Mouse (Mus musculus) kidney, adult 9 months (tissue): ENCODE measurements around the gene Itch.
"Not testable (repeated sequence)": the region's sequence is repeated elsewhere in the genome, so short reads cannot be mapped to it uniquely, and the experiment has no call there.

Source experiments
- DNase-seq: peaks from one replicate; pipeline ENCODE4 v3.0.0; 2022

Itch gene

GRCm38 (mm10) chr2:155149296-155149695 lies 16.0 kb downstream of the Itch start:
- not testable (repeated sequence) for DNase-seq

DNA sequence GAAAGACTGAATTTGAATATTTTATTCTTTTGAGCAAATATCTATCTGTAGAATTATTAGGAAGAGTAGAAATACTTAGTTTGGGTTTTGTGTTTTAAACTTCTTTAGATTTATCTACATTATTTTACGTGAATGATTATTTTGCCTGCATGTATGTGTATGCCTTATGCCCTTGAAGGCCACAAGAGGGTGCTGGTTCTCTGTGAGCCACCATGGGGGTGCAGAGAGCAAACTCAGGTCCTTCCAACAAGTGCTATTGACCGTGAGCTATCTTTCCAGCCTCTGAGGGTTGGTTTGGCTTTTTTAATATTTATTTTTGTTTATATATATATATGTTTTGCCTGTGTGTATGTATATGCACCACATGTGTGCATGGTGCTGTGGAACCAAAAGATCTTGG lies 74.1 kb downstream of the Itch start:
- DNase-seq, result peak; percentile 32

GRCm38 (mm10) chr2:155223145-155223544 lies 89.8 kb downstream of the Itch start:
- no peak for DNase-seq

DNA sequence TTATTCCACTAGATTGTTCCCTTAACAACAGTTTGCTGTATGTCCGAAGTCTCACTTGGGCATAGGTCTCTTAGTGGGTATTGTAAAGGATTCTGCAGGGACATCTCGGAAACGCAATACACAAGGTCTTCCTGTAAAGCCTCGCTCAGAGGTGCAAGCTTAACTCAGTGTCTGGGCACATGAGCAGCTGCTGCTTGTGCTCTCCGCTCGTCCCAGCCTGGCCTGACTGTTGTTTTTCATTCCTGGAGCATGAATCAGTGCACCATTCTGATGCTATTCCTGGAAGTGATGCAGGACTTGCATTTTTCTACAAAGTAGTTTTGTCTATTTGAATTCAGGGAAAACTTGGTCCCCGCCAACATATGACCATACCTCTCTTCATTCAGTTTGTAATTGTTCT lies 91.4 kb downstream of the Itch start:
- DNase-seq, result no peak

DNA sequence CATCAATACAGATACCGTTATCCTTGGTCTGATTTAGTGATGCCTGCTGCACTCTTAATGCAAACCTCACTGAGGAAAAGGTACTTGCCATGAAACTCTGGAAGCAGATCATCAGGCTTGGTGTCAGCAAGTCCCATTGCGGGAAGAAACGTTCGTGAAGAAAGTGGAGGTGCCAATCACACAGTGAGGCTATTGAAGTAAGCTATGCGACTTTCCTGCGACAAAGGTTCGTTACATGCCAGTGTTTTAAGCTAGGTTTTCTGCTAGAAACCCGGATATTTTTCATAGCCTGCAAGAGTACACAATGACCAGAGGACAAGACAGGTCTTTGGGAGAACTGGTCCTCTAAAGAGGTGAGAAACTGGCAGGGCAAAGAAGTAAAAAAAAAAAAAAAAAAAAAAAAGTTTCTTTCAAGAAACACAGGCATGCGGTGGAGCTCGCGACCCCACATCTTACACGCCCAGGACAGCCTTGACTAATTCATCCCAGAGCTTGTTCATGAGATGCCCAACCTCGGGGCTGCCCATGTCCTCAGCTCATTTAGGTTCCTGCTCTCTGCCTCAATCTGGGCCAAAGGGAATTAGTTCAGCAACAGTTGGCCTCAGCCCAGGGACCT lies 102.5 kb downstream of the Itch start:
- DNase-seq, result no peak

DNA sequence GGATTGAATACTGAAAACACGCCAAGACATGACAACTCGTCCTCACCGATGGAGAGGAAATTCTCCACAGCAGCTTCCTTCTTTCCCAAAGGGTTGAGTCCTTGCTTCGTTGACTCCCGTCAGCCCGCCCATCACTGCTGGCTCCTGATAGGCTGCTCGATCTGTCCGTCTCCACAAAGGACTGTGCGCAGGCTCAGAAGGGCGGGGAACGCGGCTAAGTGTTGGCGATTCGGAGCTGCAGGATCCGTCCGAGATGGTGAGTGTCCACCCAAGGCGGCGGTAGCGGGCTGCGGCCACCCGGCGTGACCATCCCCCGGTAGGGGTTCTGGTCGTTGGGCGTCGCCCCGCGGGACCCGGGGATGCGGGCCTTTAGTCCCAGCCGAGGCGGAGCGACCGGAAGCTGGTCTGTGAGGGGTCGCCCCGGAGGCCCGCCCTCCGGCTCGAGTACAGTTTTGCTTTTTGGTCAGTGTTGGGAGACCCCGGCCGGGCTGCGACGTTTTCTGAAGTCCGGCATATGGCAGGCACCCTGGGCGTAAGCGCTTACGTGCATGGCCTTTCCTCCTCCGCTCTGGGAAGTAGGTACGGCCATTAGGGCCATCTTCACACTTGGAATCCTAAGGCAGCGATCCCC lies 103.2 kb downstream of the Itch start, which contains the start of gene Dynlrb1:
Dynlrb1 (plus strand) TSS at position 172 of the 631 bp plus-strand sequence.
- DNase-seq, result peak; percentile 99

- no peak for DNase-seq
These were observed 104.0 kb downstream of the Itch start for GRCm38 (mm10) chr2:155237276-155237675.

DNA sequence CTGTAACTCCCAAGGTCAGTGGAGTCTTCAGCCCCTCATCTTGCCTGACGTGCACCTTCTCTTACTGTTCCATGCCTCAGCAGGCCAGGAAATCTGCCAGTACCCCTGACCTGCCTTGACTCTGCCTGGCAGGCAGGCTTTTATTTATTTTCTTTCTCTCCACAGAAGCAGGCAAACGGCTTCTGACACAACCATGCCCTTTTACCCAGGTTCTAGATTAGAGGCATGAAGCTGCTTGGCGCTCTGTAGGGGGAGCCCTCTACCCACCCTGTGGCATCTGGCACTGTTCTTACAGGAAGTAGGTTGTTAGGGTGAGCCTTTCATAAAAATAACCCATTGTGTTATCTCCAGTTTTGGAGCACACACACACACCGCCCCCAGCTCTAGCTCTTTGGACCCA lies 107.6 kb downstream of the Itch start:
- peak; percentile 43 for DNase-seq

GRCm38 (mm10) chr2:155242296-155242855 lies 109.1 kb downstream of the Itch start:
- no peak for DNase-seq

- no peak for DNase-seq
These were observed 112.9 kb downstream of the Itch start for GRCm38 (mm10) chr2:155246231-155246630.

DNA sequence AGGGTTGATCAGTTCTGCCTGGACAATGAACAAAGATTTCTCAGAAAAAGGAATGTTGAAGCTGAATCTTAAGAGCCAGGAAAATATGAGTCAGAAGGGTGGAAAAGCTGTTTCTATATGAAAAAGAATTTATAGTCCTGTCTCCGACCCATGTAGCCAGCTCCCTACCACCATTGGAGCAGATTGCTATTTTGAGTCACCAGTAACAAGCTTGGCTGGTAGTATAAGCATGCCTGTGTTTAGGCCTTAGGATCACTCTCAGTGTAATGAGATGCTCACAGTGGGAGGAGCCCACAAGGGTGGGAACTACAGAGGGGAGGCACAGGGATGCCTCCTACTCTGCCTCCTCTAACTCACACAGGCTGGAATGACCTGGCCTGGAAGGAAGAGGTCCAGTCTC lies 114.9 kb downstream of the Itch start:
- DNase-seq, result no peak

DNA sequence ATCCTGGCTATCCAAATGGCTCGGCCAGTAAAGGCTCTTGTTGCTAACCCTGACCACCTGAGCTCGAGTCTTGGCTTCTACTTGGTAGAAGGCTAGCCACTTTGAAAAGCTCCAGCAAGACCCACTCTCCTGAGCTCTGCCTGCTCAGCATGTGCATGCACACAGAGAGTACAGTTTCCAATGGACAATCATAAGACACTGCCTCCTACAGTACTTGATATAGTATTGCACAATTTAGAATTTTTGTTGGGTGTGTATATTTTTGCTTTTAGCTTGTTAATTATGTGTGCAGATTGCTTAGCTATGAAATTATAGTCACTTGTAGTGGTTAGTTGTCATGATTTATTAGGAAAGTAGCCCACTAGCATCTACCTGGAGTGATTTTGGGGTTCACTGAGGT lies 115.4 kb downstream of the Itch start:
- no peak for DNase-seq

DNA sequence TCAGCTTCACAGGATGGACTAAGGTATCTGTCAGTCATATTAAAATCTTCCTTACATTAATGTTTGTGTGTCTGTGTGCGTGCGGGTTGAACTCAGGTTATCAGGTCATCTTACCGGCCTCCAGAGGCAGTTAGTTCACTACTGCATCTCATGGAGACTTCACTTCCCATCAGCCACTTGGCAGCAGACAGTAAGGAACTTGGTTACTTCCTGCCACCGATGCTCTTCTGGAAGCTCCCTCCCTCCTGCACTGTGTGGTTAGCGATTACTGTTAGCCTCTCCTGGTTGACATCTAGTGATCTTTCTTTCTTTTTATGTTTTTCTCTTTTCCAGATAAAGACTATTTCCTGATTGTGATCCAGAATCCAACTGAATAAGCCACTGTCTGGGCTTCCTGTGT lies 116.3 kb downstream of the Itch start:
- DNase-seq, result no peak

GRCm38 (mm10) chr2:155265526-155265925 lies 132.2 kb downstream of the Itch start:
- no peak for DNase-seq

DNA sequence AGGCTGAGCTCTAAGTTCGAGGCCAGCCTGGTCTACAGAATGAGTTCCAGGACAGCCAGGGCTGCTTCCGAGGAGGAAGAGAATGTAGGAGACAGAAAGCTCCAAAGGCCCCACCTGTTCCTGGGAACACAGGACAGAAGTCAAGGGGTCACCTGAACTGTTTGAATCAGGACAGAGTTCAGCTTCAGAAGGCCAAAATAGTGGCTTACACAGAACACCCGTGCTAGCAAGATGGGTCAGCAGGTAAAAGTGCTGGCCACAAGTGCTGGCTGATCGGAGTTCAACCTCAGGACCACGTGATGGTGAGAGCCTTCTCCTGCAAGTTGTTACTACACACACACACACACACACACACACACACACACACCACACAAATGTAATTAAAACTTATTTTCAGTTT lies 133.6 kb downstream of the Itch start:
- peak; percentile 74 for DNase-seq

DNA sequence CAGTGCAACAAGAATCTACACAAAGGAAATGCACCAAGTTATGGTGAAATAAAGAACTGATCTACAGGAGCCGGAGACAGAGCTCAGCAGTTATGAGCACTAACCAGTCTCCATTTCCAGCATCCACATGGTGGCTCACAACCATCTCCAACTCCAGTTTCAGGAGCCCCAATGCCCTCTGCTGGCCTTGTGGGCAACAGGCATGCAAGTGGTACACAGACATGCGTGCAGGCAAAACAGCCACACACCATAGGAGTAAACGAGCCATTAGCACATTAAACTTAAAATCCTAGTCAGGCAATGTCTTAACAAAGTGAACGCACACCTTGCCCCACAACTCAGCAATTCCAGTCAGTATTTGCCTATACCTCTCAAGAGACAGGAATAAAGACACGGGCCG lies 138.6 kb downstream of the Itch start:
- DNase-seq, result no peak

DNA sequence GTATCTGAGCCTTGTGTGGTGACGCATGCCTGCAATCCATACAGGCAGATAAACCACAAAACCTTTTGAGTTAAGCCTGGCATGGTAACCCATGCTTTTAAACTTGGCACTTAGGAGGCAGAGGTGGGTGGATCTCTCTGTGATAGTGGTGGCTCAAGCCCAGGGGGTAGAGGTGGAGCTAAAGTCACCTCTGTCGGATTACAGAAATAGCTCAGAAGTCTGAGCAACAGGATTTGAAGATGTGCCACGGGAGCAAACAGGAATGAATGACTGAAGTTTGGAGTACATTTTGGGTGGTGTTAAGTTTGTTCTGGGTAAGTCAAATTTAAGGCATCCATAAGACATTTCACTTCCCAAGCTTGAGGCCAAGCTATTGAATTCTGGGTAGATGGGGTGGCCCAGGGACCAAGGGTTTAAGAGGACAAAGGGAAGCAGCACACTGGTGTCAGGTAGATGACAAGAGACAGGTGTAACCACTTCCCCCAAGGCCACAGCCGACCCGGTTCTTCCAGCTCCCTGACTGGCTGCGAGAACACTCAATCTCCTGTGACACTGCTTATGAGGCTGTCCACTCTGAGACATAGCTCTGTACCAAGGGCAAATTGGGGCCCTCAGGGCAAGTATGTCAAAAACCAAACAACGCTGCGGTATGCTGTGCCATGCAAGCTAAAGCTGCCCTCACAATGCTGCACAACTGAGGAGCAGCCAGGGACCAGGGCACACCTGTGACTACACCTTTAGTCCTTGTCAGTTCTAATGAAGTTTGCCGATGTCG lies 139.3 kb downstream of the Itch start:
- no peak for DNase-seq

- peak; percentile 53 for DNase-seq
These were observed 140.3 kb downstream of the Itch start for GRCm38 (mm10) chr2:155273603-155274002.

DNA sequence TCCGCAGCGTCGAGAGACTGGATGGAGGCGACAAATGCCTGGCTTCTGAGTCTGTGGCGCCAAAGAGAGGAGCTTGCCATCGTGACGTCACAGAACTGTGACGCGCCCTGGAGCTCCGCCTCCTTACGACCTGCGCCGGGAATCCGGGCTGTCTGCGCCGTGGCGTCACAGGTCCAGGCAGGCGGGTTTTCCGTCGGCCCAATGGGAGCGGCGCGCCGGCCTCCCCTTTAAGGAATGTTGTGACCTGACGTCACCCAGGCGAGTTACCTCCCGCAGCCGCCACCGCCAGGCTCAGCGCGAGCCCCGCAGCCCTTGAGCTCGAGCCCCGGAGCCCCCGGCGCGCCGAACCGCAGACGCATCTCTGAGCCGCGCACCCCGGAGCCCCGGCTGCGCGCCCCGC lies 142.9 kb downstream of the Itch start, which contains the start of gene Map1lc3a:
Map1lc3a (plus strand) TSS at position 103 of the 400 bp plus-strand sequence.
- peak; percentile 98 for DNase-seq
